Mouse (Mus musculus): ENCODE measurements around the gene Rnf115. TPM values are rescaled to one million over a fixed set of nuclear protein-coding genes. Genes with fewer than 3 reads are reported as not detected.

The Rnf115 gene
- total RNA-seq, 2 experiments from 2014 or later, result 37.0 to 39.7 TPM

GRCm38 (mm10) chr3:96829856-96830255 lies 102.4 kb downstream of the Rnf115 start:
- no peak for DNase-seq (ENCODE audit: low spot score in 2 of 2)

- no peak for DNase-seq (ENCODE audit: low spot score in 2 of 2)
Observed at GRCm38 (mm10) chr3:96832930-96833329, 105.5 kb downstream of the Rnf115 start.

- no peak for DNase-seq (ENCODE audit: low spot score in 2 of 2)
Observed at GRCm38 (mm10) chr3:96834587-96835348, 107.3 kb downstream of the Rnf115 start.

GRCm38 (mm10) chr3:96836414-96836813 lies 109.0 kb downstream of the Rnf115 start:
- DNase-seq (ENCODE audit: low spot score in 2 of 2), result no peak

GRCm38 (mm10) chr3:96838996-96839645 lies 111.7 kb downstream of the Rnf115 start:
- no peak for DNase-seq (ENCODE audit: low spot score in 2 of 2)

Other genes starting within 250 kb of the Rnf115 start
- gene Hfe2, start 202.5 kb upstream of the Rnf115 start, total RNA-seq (2021), result 10 to 100 TPM in 1 of 2 experiments, 1 to 10 TPM in 1; 3.9 to 11.2 TPM
- gene Txnip, start 169.7 kb upstream of the Rnf115 start, total RNA-seq (2021), result 100 to 1,000 TPM; 980 to 992 TPM
- not detected for gene Gm16253, start 150.7 kb upstream of the Rnf115 start, total RNA-seq (2021)
- gene Polr3gl, start 133.5 kb upstream of the Rnf115 start, total RNA-seq (2021), result 10 to 100 TPM; 37.6 to 37.8 TPM
- gene Ankrd34a, start 131.0 kb upstream of the Rnf115 start, total RNA-seq (2021), result 1 to 10 TPM in 1 of 2 experiments, under 1 TPM in 1; 0.59 to 1.5 TPM
- gene Lix1l, start 126.5 kb upstream of the Rnf115 start, total RNA-seq (2021), result 10 to 100 TPM; 66.3 to 69.1 TPM
- 10 to 100 TPM; 84.0 to 93.4 TPM for gene Rbm8a, start 97.7 kb upstream of the Rnf115 start, total RNA-seq (2021)
- 10 to 100 TPM; 53.7 to 61.7 TPM for gene Pex11b, start 92.3 kb upstream of the Rnf115 start, total RNA-seq (2021)
- under 1 TPM; 0.23 to 0.25 TPM for gene Gm42957, start 92.2 kb upstream of the Rnf115 start, total RNA-seq (2021)
- gene Itga10, start 82.1 kb upstream of the Rnf115 start, total RNA-seq (2021), result 1 to 10 TPM; 2.4 TPM
- gene Ankrd35, start 57.5 kb upstream of the Rnf115 start, total RNA-seq (2021), result 1 to 10 TPM; 2.7 to 3.3 TPM
- 10 to 100 TPM; 50.1 to 55.1 TPM for gene Pias3, start 31.3 kb upstream of the Rnf115 start, total RNA-seq (2021)
- 1 to 10 TPM; 2.7 to 3.6 TPM for gene Nudt17, start 19.1 kb upstream of the Rnf115 start, total RNA-seq (2021)
- gene Polr3c, start within 50 bp of the Rnf115 start, total RNA-seq (2021), result 10 to 100 TPM; 39.5 to 43.4 TPM
- 10 to 100 TPM in 1 of 2 experiments, 1 to 10 TPM in 1; 7.2 to 40.4 TPM for gene Pdzk1, start 101.6 kb downstream of the Rnf115 start, total RNA-seq (2021)
- under 1 TPM in 1 of 2 experiments, not detected in 1; 0.48 TPM for gene Cd160, start 101.7 kb downstream of the Rnf115 start, total RNA-seq (2021)
- gene Gja5, start 177.0 kb downstream of the Rnf115 start, total RNA-seq (2021), result 1 to 10 TPM; 3.7 to 4.1 TPM
- gene Gpr89, start 177.7 kb downstream of the Rnf115 start, total RNA-seq (2021), result 10 to 100 TPM; 29.1 to 34.6 TPM
- gene Gja8, start 198.4 kb downstream of the Rnf115 start, total RNA-seq (2021), result not detected